Mouse (Mus musculus) c-Kit-negative CD71-positive TER-119-positive erythroid progenitor cells, embryonic 14.5 days (primary cell): ENCODE results near the gene Crybb2.
A peak's percentile ranks its signal among the peaks of the same experiment; 100 is the strongest.
"Not testable (repeated sequence)": the region's sequence is repeated elsewhere in the genome, so short reads cannot be mapped to it uniquely, and the experiment has no call there.

Experiments used
- DNase-seq: peaks from one replicate; pipeline ENCODE4 v3.0.0-alpha.2; 2013; ENCODE audit warnings: low read depth, low spot score

The Crybb2 gene

DNA sequence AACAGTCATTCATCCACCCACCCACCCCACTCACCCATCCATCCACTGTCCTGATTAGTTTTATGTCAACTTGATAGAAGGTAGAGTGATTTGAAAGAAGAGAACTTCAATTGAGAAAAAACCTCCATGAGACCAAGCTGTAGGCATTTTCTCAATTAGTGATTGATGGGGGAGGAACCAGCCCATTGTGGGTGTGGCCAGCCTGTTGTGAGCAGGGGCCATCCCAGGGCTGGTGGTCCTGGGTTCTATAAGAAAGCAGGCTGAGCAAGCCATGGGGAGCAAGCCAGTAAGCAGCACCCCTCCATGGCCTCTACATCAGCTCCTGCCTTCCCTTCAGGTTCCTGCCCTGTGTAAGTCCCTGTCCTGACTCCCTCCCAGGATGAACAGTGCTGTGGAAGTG, at the start of gene Crybb2:
Gene Crybb2, minus strand, starts transcription at position 101 of the 400 bp plus-strand sequence.
- no peak for DNase-seq

DNA sequence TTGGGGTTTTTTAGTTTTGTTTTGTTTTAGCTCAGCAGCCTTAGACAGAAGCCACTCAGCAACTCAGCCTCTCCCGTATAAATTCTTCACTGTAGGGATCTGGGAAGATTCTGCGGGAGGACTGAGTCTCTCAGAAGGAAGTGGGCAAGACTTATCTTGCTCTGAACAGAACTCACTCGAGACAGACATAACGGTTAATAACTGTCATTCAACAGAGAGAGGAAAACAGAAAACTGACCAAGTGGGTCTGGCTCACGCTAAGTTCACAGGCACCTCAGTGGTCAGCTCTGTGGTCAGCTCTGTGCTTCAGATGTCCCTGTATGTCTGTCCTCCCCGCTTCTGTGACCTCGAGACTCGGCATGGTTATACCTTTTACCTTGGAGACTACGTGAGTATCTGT, 49.4 kb upstream of the Crybb2 start:
- no peak for DNase-seq

DNA sequence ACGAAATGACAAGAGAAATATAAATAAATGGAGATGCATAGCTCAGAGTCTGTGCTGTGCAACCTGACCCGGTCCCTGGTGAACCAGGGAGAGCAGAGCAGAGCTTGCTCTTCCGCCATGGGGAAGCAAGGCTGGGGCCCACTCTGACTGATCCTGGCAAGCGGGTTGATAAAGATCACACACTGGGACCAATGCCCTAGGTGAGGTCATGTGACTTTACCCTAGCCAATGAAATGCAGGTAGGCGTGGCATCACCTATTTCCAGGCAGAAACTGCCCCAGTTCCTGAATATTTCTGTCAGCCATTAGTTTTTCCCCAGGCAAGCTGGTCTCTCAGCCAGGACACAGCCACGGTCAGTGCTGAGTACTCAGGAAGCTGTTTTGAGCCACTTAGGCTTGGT, 48.8 kb upstream of the Crybb2 start:
- DNase-seq, result peak; percentile 47

DNA sequence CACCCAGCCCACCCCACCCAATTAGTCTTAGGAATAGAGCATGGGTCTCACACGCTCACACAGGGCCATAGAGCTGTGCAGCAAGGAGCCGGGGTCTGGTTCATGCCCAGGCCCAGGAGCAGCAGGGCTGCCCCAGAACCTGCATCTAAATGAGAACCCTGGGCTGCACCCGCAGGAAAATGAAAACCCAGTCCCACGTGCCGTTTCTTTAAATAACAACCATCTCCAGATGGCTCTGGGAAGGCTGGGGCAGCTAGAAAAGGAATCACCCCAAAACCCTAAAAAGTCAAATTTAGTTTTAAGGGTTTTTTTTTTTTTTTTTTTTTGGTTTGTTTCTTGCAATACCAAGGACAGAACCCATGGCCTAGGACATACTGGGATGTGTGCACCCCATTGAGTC, 47.4 kb upstream of the Crybb2 start:
- DNase-seq, result no peak

DNA sequence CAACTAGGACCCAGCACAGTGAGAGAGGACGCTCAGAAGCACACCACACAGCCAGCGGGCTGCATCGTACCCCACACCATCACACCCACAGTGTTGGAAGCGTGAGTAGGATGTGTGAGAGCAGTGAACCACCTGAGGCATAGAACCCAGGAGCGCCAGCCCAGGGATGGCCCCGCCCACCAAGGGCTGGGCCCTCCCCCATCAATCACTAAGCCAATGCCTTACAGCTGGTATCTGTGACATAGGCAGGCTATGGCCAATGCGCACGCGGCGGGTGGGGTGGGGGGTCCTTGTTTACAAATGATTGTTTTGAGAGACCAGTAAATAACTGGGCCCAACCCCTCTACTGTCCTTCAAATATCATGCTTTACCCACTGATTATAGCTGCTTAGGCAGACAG, 46.0 kb upstream of the Crybb2 start:
- DNase-seq, result no peak

DNA sequence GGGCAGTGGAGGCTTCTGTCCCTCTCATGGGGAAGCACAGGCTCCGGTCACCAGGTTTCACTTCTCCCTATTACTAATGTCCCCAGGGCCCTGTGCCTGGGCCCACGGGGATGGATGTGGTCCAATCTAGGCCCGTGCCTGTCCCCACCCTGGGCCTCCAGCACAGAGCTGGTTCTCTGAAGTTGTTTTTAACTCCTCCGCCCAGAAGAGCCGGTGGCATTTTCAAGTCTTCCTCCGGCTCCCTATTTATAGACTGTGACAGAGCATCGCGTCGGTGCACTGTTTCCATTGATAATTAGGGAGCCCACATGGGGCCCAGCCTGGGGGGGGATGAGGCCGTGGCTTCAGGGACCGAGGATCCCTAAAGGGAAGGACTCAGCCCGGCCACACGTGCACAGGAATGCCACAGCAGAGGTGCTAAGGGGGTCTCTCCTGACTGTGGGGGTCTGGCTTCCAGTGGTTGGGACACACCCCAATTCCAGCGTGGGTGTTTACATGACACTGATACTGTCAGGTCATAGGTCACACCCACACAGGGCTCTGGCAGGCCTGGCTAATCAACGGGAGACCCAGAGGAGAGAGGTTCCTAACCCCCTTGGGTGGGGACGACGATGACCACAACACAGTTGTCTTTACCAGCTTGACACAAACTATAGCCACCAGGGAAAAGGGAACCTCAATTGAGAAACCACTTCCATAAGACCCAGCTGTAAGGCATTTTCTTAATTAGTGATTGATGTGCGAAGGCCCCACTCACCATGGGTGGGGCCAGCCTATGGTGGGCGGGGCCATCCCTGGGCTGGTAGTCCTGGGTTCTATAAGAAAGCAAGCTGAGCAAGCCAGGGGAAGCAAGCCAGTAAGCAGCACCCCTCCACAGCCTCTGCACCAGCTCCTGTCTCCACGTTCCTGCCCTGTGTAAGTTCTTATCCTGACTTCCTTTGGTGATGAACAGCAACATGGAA, 44.6 kb upstream of the Crybb2 start:
- peak; percentile 29 for DNase-seq

DNA sequence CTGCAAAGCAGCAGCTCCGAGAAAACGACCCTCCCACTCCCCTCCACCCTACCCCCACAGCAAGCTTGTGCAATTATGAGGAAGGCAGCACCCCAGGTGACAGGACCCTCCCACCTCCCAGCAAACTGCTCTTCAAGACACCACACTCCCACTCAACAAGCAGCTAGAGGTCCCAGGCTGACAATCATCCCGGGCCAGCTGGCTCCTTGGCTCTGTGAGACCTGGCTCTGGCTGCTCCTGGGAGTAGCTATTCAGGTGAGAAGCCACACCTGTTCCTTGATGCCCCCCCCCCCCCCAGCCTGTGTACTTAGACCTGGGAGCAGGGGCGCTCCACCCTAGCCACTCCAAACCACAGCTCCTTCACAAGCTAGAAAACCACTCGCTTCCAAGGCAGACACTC, 43.2 kb upstream of the Crybb2 start:
- DNase-seq, result no peak

DNA sequence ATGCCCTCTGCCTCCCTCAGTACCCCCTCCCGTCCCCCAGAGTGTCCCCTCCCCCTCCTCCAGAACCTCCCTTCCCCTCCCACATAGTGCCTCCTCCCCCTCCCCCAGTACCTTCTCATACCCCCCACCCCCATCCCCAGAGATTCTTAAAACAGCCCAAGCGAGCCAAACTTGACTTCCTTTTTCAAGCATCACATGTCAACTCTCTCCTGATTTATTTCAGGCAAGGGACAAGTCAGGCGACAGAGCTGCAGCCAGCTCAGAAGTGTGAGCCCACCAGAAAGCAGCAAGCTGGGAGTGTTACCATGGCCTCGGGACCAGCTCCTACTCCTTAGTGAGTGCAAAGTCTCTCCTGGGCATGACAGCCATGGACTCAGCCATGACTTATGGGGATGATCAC, 41.4 kb upstream of the Crybb2 start:
- DNase-seq, result no peak

DNA sequence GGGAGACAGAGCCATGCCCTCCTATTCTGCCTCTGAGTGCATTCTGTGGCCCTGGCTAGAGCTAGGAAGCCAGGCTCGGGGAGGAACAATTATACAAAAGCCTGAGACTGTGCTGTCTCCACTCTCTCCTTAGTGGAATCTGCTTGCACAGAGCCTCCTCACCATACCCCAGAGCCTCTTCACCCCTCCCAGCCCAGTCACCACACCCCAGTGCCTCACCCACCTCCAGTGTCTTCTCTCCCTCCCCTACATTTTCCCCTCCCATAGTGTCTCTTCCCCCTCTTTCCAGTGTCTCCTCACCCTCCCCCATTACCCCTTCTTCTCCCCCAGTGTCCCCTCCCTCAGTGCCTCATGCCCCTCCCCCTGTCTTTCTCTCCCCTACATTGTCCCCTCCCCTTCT, 41.0 kb upstream of the Crybb2 start:
- DNase-seq, result no peak

DNA sequence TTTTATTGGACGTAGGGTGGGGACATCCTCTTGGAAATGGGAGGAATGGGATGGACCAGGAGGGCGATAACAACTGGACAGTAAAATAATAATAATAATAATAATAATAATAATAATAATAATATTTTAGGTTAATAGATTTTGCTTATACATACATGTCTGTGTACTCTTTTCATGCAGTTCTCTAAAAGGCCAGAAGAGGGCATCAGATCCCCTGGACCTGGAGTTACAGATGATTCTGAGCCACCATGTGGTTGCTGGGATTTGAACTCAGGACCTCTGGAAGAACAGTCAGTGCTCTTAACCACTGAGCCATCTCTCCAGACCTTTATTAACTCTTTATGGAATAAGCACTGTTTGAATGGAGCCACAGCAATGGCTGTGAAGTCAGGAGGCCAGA, 39.7 kb upstream of the Crybb2 start:
- DNase-seq, result not testable (repeated sequence)

DNA sequence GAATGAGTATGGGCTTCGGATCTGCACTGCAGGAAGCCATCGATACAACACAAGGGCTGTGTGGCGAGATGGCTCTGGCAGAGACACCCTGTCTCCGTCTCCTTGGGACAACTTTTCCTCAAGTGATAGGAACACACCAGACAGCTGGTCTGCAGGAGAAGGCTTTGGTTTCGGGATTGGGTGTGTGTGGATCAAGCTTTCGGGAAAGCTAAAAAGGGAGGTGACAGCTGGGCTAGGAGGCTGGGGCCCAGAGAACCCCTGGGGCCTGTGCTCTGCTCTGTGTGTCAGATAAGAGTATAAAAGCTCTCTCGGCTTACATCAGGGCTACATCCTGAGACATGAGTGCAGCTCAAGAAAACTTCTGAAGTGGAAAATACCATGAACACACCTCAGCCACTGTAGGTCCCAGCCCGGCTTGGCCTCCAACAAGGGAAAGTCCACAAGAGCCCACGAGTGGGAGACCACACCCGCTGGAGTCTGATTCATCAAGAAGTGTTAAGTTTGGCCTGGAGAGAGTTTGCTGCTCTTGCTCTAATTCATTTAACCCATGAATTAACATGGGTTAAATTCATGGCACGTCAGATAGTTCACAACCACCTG, 38.3 kb upstream of the Crybb2 start:
- DNase-seq, result no peak

DNA sequence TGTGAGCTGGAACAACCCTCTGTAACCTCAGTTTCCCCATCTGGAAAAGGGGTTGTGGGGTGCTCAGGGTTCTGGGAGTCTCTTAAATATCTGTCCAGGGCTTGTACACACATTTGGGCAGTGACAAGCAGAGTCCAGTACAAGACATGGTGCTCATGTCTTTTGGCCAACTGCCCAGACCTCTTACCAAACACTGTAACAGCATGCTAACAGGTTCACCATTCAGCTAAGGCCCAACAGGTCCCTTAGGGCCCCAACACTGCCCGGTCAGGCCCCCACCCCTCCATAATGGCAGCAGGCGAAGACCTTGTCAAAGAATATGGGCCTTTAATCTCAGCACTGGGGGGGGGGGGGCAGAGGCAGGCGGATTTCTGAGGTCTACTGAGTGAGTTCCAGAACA, 37.8 kb upstream of the Crybb2 start:
- DNase-seq, result no peak

DNA sequence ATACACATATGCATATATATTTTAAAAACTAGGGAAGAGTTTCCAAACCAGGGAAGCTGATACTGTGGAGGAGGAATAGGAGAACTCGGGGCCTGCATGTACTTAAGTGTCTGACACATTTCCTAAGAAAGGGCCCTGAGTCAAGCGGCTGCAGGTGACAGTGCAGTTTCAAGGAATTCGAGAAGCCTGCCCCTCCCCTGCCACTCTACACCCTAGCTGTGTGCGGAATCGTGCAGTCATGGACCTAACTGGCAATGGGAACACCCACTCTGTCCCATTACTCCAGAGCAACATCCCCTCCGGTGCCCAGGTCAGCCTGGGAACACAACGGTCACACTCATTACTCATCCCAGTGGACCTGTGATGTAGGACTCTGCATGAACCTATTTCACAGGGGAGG, 36.7 kb upstream of the Crybb2 start:
- DNase-seq, result no peak

DNA sequence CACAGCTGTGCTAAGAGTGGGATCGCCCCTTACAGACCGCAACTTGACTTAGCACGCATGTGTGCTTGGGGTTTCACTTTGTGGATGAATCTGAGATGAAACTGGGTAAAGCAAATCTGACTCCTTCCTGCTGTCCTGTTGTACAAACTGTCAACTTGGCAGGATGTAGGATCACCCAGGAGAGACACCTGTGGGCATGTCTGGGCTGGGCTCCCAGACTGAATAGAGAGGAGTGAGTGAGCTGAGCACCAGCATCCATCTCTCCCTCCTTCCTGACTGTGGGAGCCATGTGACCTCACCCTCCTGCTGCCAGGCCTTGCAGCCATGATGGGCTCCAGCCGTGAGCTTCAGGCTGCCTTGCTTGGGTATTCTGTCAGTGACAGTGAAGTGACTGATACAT, 35.6 kb upstream of the Crybb2 start:
- no peak for DNase-seq

DNA sequence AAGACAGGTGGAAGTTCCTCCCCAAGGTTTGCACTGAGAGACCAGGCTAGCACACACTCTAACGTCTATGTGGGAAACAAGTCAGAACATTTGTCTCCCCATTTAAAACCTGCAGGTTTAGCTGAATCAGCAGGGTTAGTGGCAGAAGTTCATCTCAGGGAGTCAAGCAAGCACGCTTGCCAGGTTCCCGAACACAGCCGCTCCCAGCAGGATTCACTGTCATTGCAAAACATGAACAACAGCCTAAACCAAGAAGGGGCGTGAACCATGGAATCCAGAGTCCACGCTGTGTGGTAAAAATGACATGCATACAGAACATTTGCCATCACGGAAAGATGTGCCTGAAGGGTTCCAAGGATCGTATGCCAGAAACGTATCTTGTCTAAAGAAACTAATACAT, 35.1 kb upstream of the Crybb2 start:
- DNase-seq, result no peak

DNA sequence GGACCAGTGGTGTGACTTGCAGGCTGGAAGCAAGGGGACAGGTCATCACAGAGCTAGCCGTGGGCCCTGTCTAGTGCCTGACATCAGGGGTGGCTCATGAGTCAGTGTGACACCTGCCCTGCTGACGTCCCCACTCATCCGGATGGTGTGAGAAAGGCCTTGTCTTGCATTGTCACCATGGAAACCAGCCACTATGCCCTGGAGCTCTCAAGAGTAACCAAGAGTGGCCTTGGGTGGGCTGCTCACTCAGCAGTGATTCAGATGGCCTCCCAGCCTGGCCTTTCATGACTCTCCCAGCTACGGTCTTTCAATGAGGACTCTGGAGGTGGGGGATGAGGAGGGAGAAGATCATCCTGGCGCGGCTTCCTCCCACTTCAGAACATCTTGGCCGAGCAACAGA, 32.5 kb upstream of the Crybb2 start:
- no peak for DNase-seq

DNA sequence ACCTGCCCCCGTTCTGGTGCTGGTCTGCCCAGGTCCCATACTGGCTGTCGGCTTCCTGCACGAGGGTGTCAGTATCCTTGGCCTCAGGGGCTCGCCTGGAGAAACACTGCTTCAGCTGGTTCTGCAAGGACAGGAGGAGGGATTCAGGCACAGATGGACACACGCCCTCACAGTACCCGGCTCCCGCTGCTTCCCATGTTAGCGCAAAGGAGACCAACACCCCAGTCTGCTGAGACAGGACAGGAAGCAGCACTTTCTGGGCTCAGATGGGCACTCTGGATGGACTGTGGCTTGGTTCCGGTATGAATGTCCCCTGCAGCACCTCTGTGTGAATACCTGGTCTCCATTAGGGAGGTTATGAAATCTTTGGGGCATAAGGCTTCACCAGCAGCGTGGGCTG, 31.5 kb upstream of the Crybb2 start:
- no peak for DNase-seq

DNA sequence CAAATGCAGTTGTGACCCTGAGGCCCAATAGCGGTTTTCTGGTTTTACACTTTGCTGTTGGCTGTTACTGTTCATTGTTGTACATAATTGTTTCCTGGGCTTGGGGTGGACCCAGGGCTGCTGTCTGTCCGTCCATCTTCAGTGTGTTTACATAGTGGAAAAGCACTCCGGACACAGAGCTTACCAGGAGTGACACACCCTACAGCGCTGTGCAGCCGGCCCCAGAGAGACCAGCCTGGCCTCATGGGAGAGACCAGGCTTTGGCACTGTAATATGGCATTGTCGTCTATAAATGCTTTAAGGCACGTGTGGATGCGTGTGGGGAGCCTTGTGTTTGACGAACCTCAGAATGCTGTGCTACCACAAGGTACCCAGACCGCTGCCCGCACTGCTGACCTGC, 30.5 kb upstream of the Crybb2 start:
- DNase-seq, result no peak

DNA sequence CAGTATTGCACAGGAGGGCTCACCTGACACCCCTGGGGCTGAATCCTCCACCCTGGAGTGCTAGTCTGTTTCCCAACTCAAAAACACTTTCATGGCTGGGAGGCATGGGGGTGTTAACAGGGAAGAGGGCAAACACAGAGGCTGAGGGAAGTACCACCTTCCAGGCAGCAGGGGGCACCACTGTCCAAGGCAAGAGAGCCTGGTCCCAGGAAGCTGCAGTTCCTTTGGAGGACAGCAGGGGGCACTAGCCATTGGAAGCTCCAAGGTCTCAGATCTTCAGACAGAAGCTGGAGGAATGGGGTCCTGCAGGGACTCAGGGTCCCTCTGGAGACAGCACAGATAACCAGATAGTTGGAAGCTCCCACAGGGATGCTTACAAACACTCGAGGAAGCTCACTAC, 29.6 kb upstream of the Crybb2 start:
- peak; percentile 48 for DNase-seq

DNA sequence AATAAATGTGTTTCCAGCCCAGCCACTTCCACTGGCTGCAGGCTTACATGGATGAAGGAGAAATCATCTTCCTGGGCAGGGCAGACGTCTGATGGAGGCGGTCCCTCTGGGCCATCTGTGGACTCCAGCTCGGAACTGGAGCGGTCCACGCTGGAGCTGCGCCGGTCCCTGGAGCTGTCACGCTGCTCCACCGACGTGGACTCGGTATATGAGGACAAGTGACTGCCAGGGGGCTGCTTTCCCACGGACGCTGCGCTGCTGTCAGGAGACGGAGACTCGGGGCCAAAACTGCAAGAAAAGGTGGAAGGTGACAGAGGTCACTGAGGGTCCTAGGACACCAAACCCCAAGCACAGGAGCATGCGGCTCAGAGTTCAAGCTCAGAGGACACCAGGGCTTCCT, 27.6 kb upstream of the Crybb2 start:
- no peak for DNase-seq

DNA sequence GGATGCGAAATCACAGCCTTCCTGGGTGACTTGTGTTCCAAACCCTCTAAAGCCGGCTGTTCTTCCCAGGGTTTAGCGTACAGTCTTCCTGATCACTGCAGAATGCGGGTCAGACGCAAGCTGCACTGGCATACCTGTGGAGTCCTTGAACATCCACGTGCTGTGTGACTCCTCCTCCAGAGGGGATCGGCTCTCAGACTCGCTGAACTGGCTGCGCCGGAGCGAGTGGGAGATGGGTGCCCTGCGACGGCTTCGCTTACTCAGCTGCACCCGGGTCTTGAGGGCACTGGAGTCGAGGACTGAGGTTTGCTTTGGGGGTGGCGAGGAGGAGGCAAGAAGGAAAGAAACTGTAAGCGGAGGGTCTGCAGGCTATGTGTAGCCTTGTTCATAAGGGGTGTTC, 25.5 kb upstream of the Crybb2 start:
- no peak for DNase-seq

DNA sequence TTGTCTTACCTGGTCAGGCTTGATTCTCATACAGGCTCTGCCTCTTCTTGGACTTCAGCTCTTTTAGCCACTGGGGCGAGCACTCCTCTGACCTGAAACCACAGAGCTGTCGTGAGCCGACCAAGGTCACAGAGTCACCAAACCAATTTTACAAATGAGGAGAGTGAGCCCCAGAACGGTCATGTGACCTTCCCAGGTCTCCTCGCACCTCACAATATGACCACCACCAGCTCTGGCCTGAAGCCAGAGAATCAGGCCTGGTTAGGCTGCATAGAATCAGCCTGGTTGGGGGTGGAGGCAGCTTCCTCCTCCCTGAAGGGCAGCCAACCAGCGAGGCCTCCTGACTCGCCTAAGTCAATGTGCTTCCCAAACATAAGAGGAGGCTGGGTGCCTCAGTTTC, 22.5 kb upstream of the Crybb2 start:
- DNase-seq, result no peak

DNA sequence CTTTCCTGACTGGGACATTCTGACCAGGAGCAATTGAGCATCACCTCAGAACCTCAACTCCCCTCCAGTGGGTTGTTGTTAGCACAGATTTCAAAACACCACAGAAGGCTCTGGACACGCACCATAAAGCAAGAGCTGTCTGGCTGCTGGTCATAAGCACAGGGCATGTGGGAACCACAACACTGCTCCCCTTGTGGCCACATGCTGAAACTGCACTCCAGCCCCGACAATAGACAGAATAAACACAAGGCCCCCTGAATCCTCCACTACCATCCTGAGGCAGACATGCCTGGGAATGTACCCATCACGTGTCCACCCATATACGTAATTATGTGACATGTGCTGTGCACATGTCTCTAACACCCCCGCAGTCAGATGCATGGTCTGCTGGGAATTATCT, 21.2 kb upstream of the Crybb2 start:
- no peak for DNase-seq
